Mouse (Mus musculus) small intestine, adult 2 months (tissue): ENCODE results near the gene Cul7. TPM values are rescaled to one million over a fixed set of nuclear protein-coding genes. Genes with fewer than 3 reads are reported as not detected.
A peak's percentile ranks its signal among the peaks of the same experiment; 100 is the strongest.

Experiments used
- H3K27ac ChIP-seq: fragments of 200-500 bp; 2 replicates; pipeline ENCODE4 v1.5.1; 2012; ENCODE audit warnings: low read depth, low read length, control low read depth, inconsistent platforms; ENCODE audit not compliant: insufficient read depth
- H3K27me3 ChIP-seq: fragments of 200-500 bp; 2 replicates; pipeline ENCODE4 v1.6.1; 2012; ENCODE audit warnings: mild to moderate bottlenecking, moderate library complexity, low read length, inconsistent platforms; ENCODE audit not compliant: control insufficient read depth, insufficient read depth
- H3K36me3 ChIP-seq: fragments of 200-500 bp; 2 replicates; pipeline ENCODE4 v1.6.1; 2012; ENCODE audit warnings: mild to moderate bottlenecking, low read length, control low read depth, inconsistent platforms; ENCODE audit not compliant: control insufficient read depth, insufficient read depth
- H3K4me1 ChIP-seq: fragments of 200-500 bp; 2 replicates; pipeline ENCODE4 v1.6.1; 2012; ENCODE audit warnings: low read length, inconsistent platforms, mixed read lengths; ENCODE audit not compliant: control insufficient read depth, insufficient read depth, insufficient read length
- H3K4me3 ChIP-seq: fragments of 200-500 bp; 2 replicates; pipeline ENCODE4 v1.5.1; 2012; ENCODE audit warnings: low read depth, mild to moderate bottlenecking, control low read depth, inconsistent platforms, low read length, moderate library complexity
- CTCF ChIP-seq: fragments of 200-500 bp; IDR thresholded peaks from 2 replicates; pipeline ENCODE4 v1.5.1; 2012; ENCODE audit warnings: low read depth, mild to moderate bottlenecking, control low read depth, inconsistent platforms, low read length, moderate library complexity, mixed read lengths; ENCODE audit not compliant: insufficient replicate concordance, insufficient read length; ENCODE audit errors: extremely low read depth
- POLR2A ChIP-seq: fragments of 200-500 bp; IDR thresholded peaks from 2 replicates; pipeline ENCODE4 v1.6.1; 2012; ENCODE audit warnings: low read depth, mild to moderate bottlenecking, control low read depth, inconsistent platforms, low read length, moderate library complexity
- WGBS: fragments of 180-500 bp; shearing (Covaris S2); methylation state at CpG from one replicate; pipeline ENCODE4 v1.1.7; 2018; 5-methylcytosine and 5-hydroxymethylcytosine counted together
- polyA plus RNA-seq: library from polyadenylated mRNA; depleted of rRNA; stranded (reverse); fragments of >200 nt; gene quantifications from 2 replicates; pipeline ENCODE4 v1.2.3, GENCODE M21; 2012

Gene Cul7
- polyA plus RNA-seq, 1 experiment = 12.1 TPM

DNA sequence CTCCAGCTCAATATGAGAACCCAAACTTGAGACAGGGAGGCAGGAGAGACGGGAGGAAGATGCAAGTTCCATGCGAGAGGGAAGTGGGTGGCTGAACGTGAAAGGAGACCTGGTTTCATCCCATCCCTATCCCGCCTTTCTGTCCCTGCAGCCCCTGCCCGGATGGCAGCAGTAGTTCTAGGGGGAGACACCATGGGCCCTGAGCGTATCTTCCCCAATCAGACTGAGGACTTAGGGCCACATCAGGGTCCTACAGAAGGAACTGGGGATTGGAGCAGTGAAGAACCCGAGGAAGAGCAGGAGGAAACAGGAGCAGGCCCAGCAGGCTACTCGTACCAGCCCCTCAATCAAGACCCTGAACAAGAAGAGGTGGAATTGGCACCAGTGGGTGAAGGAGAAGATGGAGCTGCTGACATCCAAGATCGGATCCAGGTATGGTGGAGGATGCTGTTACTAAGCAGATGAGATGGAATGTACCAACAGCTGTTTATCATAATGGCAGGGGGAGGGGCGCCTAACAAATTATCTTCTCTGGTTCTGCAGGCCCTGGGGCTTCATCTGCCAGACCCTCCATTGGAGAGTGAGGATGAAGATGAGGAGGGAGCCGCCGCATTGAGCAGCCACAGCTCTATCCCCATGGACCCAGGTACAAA is 31.5 kb downstream of the Cul7 start:
- H3K36me3 ChIP-seq = peaks cover 46% of the 10 kb centered on the region
- peak overlapping the region; percentile 78 for H3K4me3 ChIP-seq
- TF ChIP-seq CTCF = no peak
- no peak for TF ChIP-seq POLR2A
- H3K27ac ChIP-seq = peak overlapping the region; percentile 7; the same call in 1 of the 2 replicates
- H3K27me3 ChIP-seq = no peaks in the 10 kb centered on the region
- 28% methylated on average over 12 of the region's 12 CpGs for WGBS
- H3K4me1 ChIP-seq = peaks cover 13% of the 10 kb centered on the region

DNA sequence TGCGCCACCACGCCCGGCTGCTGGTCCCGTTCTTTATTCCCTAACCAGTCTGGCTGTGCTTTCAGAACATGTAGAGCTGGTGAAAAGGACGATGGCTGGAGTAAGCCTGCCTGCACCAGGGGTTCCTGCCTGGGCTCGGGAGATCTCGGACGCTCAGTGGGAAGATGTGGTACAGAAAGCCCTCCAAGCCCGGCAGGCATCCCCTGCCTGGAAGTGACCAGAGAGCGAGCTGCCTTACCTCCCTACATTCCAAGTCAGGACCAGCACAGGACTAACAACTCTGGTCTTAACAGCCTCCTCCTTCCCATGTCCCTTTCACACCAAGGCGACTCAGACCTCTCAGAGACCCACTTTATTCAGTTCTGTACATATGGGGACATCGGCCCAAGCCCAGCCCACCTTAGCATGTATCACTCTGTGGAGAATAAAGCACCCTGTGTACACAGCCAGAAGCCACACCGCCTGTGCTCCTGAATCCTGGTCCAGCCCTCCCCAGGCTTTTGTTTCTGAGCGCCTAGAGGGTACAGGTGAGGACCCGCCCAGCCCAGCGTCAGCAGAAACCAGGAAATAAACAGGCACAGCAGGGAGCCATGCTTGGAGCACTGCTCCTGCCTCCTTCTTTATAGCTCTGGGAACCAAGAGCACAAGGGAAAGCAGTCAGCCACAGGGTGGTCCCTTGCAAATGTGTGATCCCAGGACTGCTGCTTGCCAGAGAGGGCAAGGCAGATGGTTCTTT is 32.7 kb downstream of the Cul7 start:
- Histone ChIP-seq H3K27me3 (no peaks in the 10 kb centered on the region), H3K4me1 (peaks cover 13% of the 10 kb centered on the region), H3K4me3 (no peak overlapping the region), H3K27ac (no peak overlapping the region), H3K36me3 (peaks cover 46% of the 10 kb centered on the region)
- no peak for TF ChIP-seq CTCF
- 73% methylated on average over 16 of the region's 16 CpGs for WGBS

DNA sequence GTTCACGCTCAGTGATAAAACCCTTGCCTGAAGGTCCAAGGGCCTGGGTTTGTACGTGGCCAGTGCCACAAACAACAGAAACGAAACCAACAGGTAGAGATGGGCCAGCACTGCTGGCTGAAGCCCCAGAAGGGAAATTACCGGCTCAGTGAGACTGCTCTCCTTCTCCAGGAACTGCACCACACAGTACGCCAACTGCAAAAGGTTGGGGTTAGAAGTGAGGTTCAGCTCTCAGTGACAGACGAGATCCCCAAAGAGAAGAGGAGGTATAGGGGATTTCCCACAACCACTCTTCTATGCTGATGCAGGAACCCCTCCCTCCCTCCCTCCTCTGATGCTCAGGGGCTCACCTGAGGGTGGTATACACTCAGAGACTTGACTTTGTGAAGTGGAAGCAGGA is 35.8 kb downstream of the Cul7 start:
- Histone ChIP-seq H3K27me3 (no peaks in the 10 kb centered on the region), H3K27ac (no peak overlapping the region), H3K4me3 (no peak overlapping the region), H3K4me1 (peaks cover 5% of the 10 kb centered on the region; the same call in 1 of the 2 replicates), H3K36me3 (peaks cover 53% of the 10 kb centered on the region)
- no peak for TF ChIP-seq CTCF
- TF ChIP-seq POLR2A = no peak
- 85% methylated on average over 6 of the region's 6 CpGs for WGBS

DNA sequence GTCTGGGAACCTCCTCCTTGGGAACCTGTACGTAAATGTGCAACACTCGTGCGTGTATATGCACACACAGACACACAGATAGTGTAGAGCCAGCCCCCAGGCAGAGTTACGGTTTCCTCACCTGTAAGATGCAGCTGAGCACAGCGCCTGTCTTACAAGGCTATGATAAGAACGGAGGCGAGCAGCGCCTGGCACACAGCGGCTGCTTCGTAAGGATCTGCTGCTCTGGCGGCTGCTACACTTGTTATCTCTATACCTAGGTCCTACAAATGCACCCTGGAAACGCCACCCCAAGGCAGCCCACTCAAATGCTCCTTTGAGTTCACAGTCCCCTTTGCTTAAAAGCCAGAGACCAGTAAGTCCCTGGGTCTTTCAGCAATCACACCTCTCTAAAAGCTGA is 40.5 kb downstream of the Cul7 start:
- no peak overlapping the region for H3K27ac ChIP-seq
- no peaks in the 10 kb centered on the region for H3K27me3 ChIP-seq
- H3K4me1 ChIP-seq = no peaks in the 10 kb centered on the region
- 90% methylated on average over 12 of the region's 12 CpGs for WGBS
- TF ChIP-seq POLR2A = no peak
- TF ChIP-seq CTCF = no peak
- H3K4me3 ChIP-seq = no peak overlapping the region
- peaks cover 31% of the 10 kb centered on the region for H3K36me3 ChIP-seq

DNA sequence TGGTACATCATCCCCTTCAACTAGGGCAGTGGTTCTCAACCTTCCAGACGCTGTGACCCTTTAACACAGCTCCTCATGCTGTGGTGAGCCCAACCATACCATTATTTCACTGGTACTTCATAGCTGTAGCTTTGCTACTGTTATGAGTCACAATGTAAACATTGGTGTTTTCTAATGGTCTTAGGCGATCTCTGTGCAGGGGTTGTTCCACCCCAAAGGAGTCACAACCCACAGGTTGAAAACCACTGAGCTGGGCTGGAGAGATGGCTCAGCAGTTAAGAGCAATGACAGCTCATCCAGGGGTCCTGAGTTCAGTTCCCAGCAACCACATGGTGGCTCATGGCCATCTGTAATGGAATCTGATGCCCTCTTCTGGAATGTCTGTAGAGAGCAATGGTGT is 41.3 kb downstream of the Cul7 start:
- Histone ChIP-seq H3K27ac (no peak overlapping the region), H3K27me3 (no peaks in the 10 kb centered on the region), H3K4me3 (no peak overlapping the region), H3K36me3 (peaks cover 24% of the 10 kb centered on the region), H3K4me1 (no peaks in the 10 kb centered on the region)
- TF ChIP-seq CTCF (no peak), POLR2A (no peak)
- WGBS = 84% methylated on average over 2 of the region's 2 CpGs

DNA sequence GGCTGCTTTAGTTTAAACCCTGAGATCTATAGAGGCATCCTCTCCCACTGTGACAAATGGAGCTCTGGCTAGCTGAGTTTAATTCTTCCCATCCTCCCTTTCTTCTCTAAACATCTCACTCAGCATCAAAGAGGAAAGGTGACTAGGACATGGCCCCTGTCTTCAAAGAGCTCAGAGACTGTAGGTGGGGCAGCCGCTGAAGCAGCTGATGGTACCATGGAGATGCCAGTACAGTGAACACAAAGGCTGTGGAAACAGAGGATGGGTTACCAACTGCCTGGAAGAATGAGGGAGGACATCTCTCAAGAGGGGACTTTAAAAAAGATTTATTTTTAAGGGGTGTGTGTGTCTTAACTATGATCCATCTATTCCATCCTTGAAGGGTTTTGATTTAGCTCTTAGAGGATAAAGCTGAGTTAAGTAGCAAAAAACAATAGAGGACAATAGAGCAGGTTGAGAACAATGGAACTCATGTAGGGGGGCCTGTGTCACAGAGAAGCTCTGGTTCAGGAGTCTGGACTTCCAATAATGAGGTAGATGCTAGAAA is 44.5 kb downstream of the Cul7 start:
- no peak overlapping the region for H3K27ac ChIP-seq
- H3K4me3 ChIP-seq = no peak overlapping the region
- H3K4me1 ChIP-seq = peaks cover 14% of the 10 kb centered on the region
- no peaks in the 10 kb centered on the region for H3K27me3 ChIP-seq
- H3K36me3 ChIP-seq = peaks cover 11% of the 10 kb centered on the region; the same call in 1 of the 2 replicates
- TF ChIP-seq POLR2A (no peak), CTCF (no peak)
- 92% methylated on average over 1 of the region's 1 CpGs for WGBS

DNA sequence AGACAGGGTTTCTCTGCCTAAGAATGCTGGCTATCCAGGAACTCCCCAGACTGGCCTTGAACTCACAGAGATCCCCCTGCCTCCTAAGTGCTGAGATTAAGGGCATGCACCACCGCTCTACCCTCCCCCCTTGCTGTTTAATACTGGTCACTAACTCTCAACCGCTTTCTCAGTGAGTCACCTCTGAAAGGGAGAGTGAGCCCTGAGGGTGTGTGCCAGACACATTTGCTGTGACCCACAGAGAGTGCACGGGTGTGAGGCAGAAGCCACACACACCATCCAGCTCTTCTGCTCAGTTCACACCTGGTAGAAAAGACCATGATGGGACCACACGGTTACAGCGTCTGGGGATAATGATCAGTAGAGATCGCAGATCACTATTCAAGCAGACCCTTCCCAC is 48.4 kb downstream of the Cul7 start:
- TF ChIP-seq POLR2A = no peak
- TF ChIP-seq CTCF = no peak
- peaks cover 3% of the 10 kb centered on the region; the same call in 1 of the 2 replicates for H3K36me3 ChIP-seq

More for the DNA sequence above, 48.4 kb downstream of the Cul7 start:
- Histone ChIP-seq H3K4me1 (peaks cover 27% of the 10 kb centered on the region), H3K4me3 (no peak overlapping the region), H3K27me3 (no peaks in the 10 kb centered on the region), H3K27ac (peak overlapping the region; percentile 68)
- WGBS = 87% methylated on average over 6 of the region's 6 CpGs
